ENCODE assay signal across 26 mouse cellular contexts in genomic region chrX:37168742-37169141, GRCm38 (mm10). TPM values are rescaled to one million over a fixed set of nuclear protein-coding genes. Genes with fewer than 3 reads are reported as not detected.
"Had no signal": no experiment of that assay in that cellular context is flagged by ENCODE, and none has a peak within 500 bp of the region (broad histone marks: within the 10 kb centered on the region; RNA-seq: fewer than 3 reads in every experiment).

Gene Akap14 (minus strand): TSS chrX:37168842.

- H3K4me1 ChIP-seq: kidney, embryonic 15.5 days; limb, embryonic 12.5 days; limb, embryonic 15.5 days; liver, embryonic 12.5 days; liver, embryonic 15.5 days; lung, embryonic 15.5 days; midbrain, embryonic 15.5 days; neural tube, embryonic 12.5 days; neural tube, embryonic 15.5 days had no signal

- H3K36me3 ChIP-seq: kidney, embryonic 15.5 days; limb, embryonic 12.5 days; limb, embryonic 15.5 days; liver, embryonic 12.5 days; liver, embryonic 15.5 days; lung, embryonic 15.5 days; midbrain, embryonic 15.5 days; neural tube, embryonic 12.5 days; neural tube, embryonic 15.5 days had no signal

- ATAC-seq: liver, embryonic 12.5 days; midbrain, embryonic 15.5 days had no signal

- H3K9me3 ChIP-seq: kidney, embryonic 15.5 days; limb, embryonic 12.5 days; limb, embryonic 15.5 days; liver, embryonic 12.5 days; liver, embryonic 15.5 days; lung, embryonic 15.5 days; megakaryocyte, embryonic 14.5 days; midbrain, embryonic 15.5 days; neural tube, embryonic 12.5 days; neural tube, embryonic 15.5 days had no signal

- DNase-seq: kidney, adult 8-10 months; kidney, postnatal 10 days; kidney, postnatal 36 days; left cerebral cortex, postnatal 4 days; lung, adult 18-20 months; lung, postnatal 10 days; lung, postnatal 36 days; right cerebral cortex, adult 18-20 months; right cerebral cortex, postnatal 14 days; right cerebral cortex, postnatal 4 days; thymus, adult 18-20 months; thymus, postnatal 36 days had no signal

- H3K4me2 ChIP-seq: kidney, embryonic 15.5 days; limb, embryonic 12.5 days; limb, embryonic 15.5 days; liver, embryonic 12.5 days; liver, embryonic 15.5 days; lung, embryonic 15.5 days; midbrain, embryonic 11.5 days; midbrain, embryonic 15.5 days; neural tube, embryonic 12.5 days; neural tube, embryonic 15.5 days had no signal

- H3K27ac ChIP-seq: kidney, embryonic 15.5 days; limb, embryonic 12.5 days; limb, embryonic 15.5 days; liver, embryonic 12.5 days; liver, embryonic 15.5 days; lung, embryonic 15.5 days; midbrain, embryonic 15.5 days; neural tube, embryonic 12.5 days; neural tube, embryonic 15.5 days; stomach, postnatal 0 days had no signal

- H3K27me3 ChIP-seq: kidney, embryonic 15.5 days; limb, embryonic 12.5 days; limb, embryonic 15.5 days; liver, embryonic 12.5 days; liver, embryonic 15.5 days; lung, embryonic 15.5 days; midbrain, embryonic 15.5 days; neural tube, embryonic 12.5 days; neural tube, embryonic 15.5 days had no signal

- H3K4me3 ChIP-seq: kidney, embryonic 15.5 days; limb, embryonic 12.5 days; limb, embryonic 15.5 days; liver, embryonic 12.5 days; liver, embryonic 15.5 days; lung, embryonic 15.5 days; megakaryocyte, embryonic 14.5 days; midbrain, embryonic 15.5 days; neural tube, embryonic 12.5 days; neural tube, embryonic 15.5 days had no signal

- H3K9ac ChIP-seq: kidney, embryonic 15.5 days; limb, embryonic 12.5 days; limb, embryonic 15.5 days; liver, embryonic 12.5 days; liver, embryonic 15.5 days; lung, embryonic 15.5 days; midbrain, embryonic 15.5 days; neural tube, embryonic 12.5 days; neural tube, embryonic 15.5 days had no signal

RNA-seq across cellular contexts. Expression of gene Akap14, which starts in this region (rescaled TPM):
- total RNA-seq: left cerebral cortex, postnatal 14 days had no signal
- polyA plus RNA-seq: limb, embryonic 12.5 days; limb, embryonic 15.5 days; liver, embryonic 15.5 days; stomach, postnatal 0 days; urinary bladder, adult 2 months had no signal
